Mouse (Mus musculus) lung, embryonic 14.5 days (tissue): ENCODE data around the gene Taf1. TPM values are rescaled to one million over a fixed set of nuclear protein-coding genes. Genes with fewer than 3 reads are reported as not detected.
A peak's percentile ranks its signal among the peaks of the same experiment; 100 is the strongest.

Source experiments
- ATAC-seq: fragments of 200-750 bp; cut with Nextera tagmentation; 2 replicates; pipeline ENCODE4 v1.8.0; 2017; ENCODE audit warnings: mild to moderate bottlenecking, moderate TSS enrichment, moderate library complexity; ENCODE audit not compliant: insufficient read depth
- DNase-seq: peaks from one replicate; pipeline ENCODE4 v3.0.0-alpha.2; 2015
- H3K27ac ChIP-seq: fragments of 300-500 bp; sonication (generic); 2 replicates; pipeline ENCODE4 v1.5.1; 2014; ENCODE audit warnings: low read depth, mild to moderate bottlenecking, moderate library complexity
- H3K27me3 ChIP-seq: fragments of 300-500 bp; sonication (generic); 2 replicates; pipeline ENCODE4 v1.6.1; 2014; ENCODE audit warnings: low read length, control low read depth; ENCODE audit not compliant: insufficient read depth
- H3K36me3 ChIP-seq: fragments of 300-500 bp; sonication (generic); 2 replicates; pipeline ENCODE4 v1.6.1; 2014; ENCODE audit warnings: control low read depth; ENCODE audit not compliant: insufficient read depth
- H3K4me1 ChIP-seq: fragments of 300-500 bp; sonication (generic); 2 replicates; pipeline ENCODE4 v1.6.1; 2014; ENCODE audit warnings: antibody characterized with exemption, control low read depth; ENCODE audit not compliant: insufficient read depth
- H3K4me2 ChIP-seq: fragments of 300-500 bp; sonication (generic); 2 replicates; pipeline ENCODE4 v1.6.1; 2014; ENCODE audit warnings: mild to moderate bottlenecking
- H3K4me3 ChIP-seq: fragments of 300-500 bp; sonication (generic); 2 replicates; pipeline ENCODE4 v1.5.1; 2014; ENCODE audit warnings: low read depth, low read length
- H3K9ac ChIP-seq: fragments of 300-500 bp; sonication (generic); 2 replicates; pipeline ENCODE4 v1.6.1; 2014
- H3K9me3 ChIP-seq: fragments of 300-500 bp; sonication (generic); 2 replicates; pipeline ENCODE4 v1.6.1; 2016; ENCODE audit warnings: low read depth, low read length, control low read depth
- CTCF ChIP-seq: IDR thresholded peaks from 2 replicates; pipeline ENCODE4 v1.5.1; 2016; ENCODE audit warnings: antibody characterized with exemption, low read depth
- WGBS: fragments of 180-500 bp; shearing (Covaris S2); extraction: QIAGEN DNeasy Blood & Tissue Kit; methylation state at CpG from one replicate; pipeline ENCODE4 v1.1.7; 2014; 5-methylcytosine and 5-hydroxymethylcytosine counted together
- polyA plus RNA-seq: library from polyadenylated mRNA; unstranded; fragments of >200 nt; fragmentation: Nextera tagmentation; extraction: Ambion mirVana; gene quantifications from 2 replicates; pipeline ENCODE4 v1.2.1, GENCODE M21; 2014

The Taf1 gene
- polyA plus RNA-seq, 1 experiment from 2014 or later = 22.5 TPM

DNA sequence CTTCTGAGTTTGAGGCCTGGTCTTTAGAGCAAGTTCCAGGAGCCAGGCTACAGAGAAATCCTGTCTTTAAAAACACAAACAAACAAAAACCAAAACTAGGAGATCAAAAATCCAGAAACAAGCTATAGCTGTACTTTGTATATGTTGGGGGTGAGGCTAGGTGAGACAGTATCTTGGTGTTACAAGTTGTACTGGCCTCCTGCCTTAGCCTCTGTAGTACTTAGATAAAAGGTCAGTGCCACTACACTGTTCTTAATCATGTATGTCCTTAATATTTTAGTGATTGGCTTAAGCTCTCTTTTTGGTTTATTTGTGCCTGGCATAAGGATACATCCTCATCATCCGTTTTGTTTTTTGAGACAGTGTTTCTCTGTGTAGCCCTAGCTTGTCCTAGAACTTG is 52.9 kb downstream of the Taf1 start:
- Histone ChIP-seq H3K4me2 (no peak overlapping the region), H3K27ac (no peak overlapping the region), H3K4me1 (no peaks in the 10 kb centered on the region), H3K4me3 (no peak overlapping the region), H3K36me3 (peaks cover 9% of the 10 kb centered on the region), H3K9me3 (no peaks in the 10 kb centered on the region), H3K27me3 (no peaks in the 10 kb centered on the region), H3K9ac (no peak overlapping the region)
- TF ChIP-seq CTCF = no peak
- 87% methylated on average over 1 of the region's 1 CpGs for WGBS
- ATAC-seq (no peak), DNase-seq (no peak)

- H3K9me3 ChIP-seq = no peaks in the 10 kb centered on the region
- no peaks in the 10 kb centered on the region for H3K4me1 ChIP-seq
- H3K27ac ChIP-seq = no peak overlapping the region
- H3K36me3 ChIP-seq = no peaks in the 10 kb centered on the region
- H3K4me2 ChIP-seq = no peak overlapping the region
- ATAC-seq (no peak), DNase-seq (no peak)
- no peak for TF ChIP-seq CTCF
- 87% methylated on average over 3 of the region's 3 CpGs for WGBS
- no peaks in the 10 kb centered on the region for H3K27me3 ChIP-seq
- H3K4me3 ChIP-seq = no peak overlapping the region
- no peak overlapping the region for H3K9ac ChIP-seq
Observed at GRCm38 (mm10) chrX:101616183-101616582, 83.6 kb downstream of the Taf1 start.

- ATAC-seq = no peak
Observed at GRCm38 (mm10) chrX:101617889-101618288, 85.4 kb downstream of the Taf1 start.

GRCm38 (mm10) chrX:101620317-101620716 is 87.8 kb downstream of the Taf1 start:
- no peak overlapping the region for H3K27ac ChIP-seq
- no peak for TF ChIP-seq CTCF
- H3K4me3 ChIP-seq = no peak overlapping the region
- H3K36me3 ChIP-seq = no peaks in the 10 kb centered on the region
- no peak overlapping the region for H3K4me2 ChIP-seq
- no peaks in the 10 kb centered on the region for H3K4me1 ChIP-seq
- no peaks in the 10 kb centered on the region for H3K9me3 ChIP-seq
- ATAC-seq = peak; percentile 24; the same call in 1 of the 2 replicates
- DNase-seq = no peak
- no peak overlapping the region for H3K9ac ChIP-seq
- H3K27me3 ChIP-seq = no peaks in the 10 kb centered on the region
- WGBS = 71% methylated on average over 6 of the region's 6 CpGs

More at GRCm38 (mm10) chrX:101617889-101618288, 85.4 kb downstream of the Taf1 start:
- H3K36me3 ChIP-seq = no peaks in the 10 kb centered on the region
- DNase-seq = no peak
- no peaks in the 10 kb centered on the region for H3K4me1 ChIP-seq
- H3K27me3 ChIP-seq = no peaks in the 10 kb centered on the region
- H3K9ac ChIP-seq = no peak overlapping the region
- 39% methylated on average over 10 of the region's 10 CpGs for WGBS
- no peak overlapping the region for H3K4me3 ChIP-seq
- no peak for TF ChIP-seq CTCF
- no peak overlapping the region for H3K4me2 ChIP-seq
- H3K9me3 ChIP-seq = no peaks in the 10 kb centered on the region
- H3K27ac ChIP-seq = no peak overlapping the region

GRCm38 (mm10) chrX:101622539-101622938 is 90.0 kb downstream of the Taf1 start:
- no peaks in the 10 kb centered on the region for H3K36me3 ChIP-seq
- 37% methylated on average over 3 of the region's 3 CpGs for WGBS
- H3K27me3 ChIP-seq = no peaks in the 10 kb centered on the region
- no peak for TF ChIP-seq CTCF
- H3K4me2 ChIP-seq = no peak overlapping the region
- no peak overlapping the region for H3K9ac ChIP-seq
- H3K4me3 ChIP-seq = no peak overlapping the region
- H3K4me1 ChIP-seq = no peaks in the 10 kb centered on the region
- DNase-seq (no peak), ATAC-seq (no peak)
- no peaks in the 10 kb centered on the region for H3K9me3 ChIP-seq
- H3K27ac ChIP-seq = no peak overlapping the region

DNA sequence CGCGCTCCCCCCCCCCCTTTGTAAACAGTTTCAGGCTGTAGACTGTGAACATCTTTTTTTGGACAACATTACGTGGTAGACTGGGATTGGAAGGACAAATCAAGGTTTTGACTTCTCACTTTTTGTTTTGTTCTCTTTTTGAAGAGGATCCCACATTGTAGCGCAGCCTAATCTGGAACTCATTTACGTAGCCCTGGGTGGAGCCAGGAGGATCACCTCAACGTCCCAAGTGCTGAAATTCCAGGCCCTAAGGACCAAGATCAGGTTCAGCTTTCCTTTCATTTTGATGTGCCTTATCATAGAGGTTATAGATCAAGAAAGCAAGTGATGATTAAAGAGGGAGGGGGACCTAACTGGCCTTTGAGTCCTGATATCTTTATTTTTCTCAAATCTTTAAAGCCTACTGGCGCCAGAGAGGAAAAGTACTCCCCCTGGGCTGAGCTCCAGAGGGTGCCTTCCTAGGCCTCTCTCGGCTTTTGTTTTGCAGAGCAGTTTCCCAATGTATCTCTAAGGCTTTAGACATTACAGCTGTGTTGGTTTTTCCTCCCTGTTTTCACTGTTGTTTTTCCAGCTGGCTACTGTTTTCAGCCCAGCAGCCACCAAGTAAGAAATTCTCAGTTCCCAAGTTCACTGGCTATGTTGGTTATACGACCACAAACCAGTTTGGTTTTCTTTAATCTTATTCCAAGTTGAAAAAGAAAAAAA is 104.4 kb downstream of the Taf1 start:
- no peaks in the 10 kb centered on the region for H3K9me3 ChIP-seq
- H3K4me3 ChIP-seq = no peak overlapping the region
- H3K9ac ChIP-seq = no peak overlapping the region
- ATAC-seq (no peak), DNase-seq (no peak)
- no peak overlapping the region for H3K4me2 ChIP-seq
- H3K36me3 ChIP-seq = no peaks in the 10 kb centered on the region
- H3K27me3 ChIP-seq = no peaks in the 10 kb centered on the region
- H3K27ac ChIP-seq = no peak overlapping the region
- WGBS = 33% methylated on average over 8 of the region's 9 CpGs
- no peak for TF ChIP-seq CTCF
- no peaks in the 10 kb centered on the region for H3K4me1 ChIP-seq

- Histone ChIP-seq H3K9ac (peak overlapping the region; percentile 51; the same call in 1 of the 2 replicates), H3K27ac (peak overlapping the region; percentile 73; the same call in 1 of the 2 replicates), H3K4me1 (no peaks in the 10 kb centered on the region), H3K9me3 (no peaks in the 10 kb centered on the region), H3K36me3 (peaks cover 4% of the 10 kb centered on the region), H3K4me2 (peak overlapping the region; percentile 55), H3K27me3 (no peaks in the 10 kb centered on the region), H3K4me3 (peak overlapping the region; percentile 67)
- DNase-seq (peak; percentile 33), ATAC-seq (no peak)
- no peak for TF ChIP-seq CTCF
- WGBS = 18% methylated on average over 3 of the region's 3 CpGs
Observed at GRCm38 (mm10) chrX:101638856-101639255, 106.3 kb downstream of the Taf1 start.
